Mouse (Mus musculus) lung, postnatal 25 days (tissue): ENCODE data around the gene Tmod4.
A peak's percentile ranks its signal among the peaks of the same experiment; 100 is the strongest.
"Not testable (repeated sequence)": the region's sequence is repeated elsewhere in the genome, so short reads cannot be mapped to it uniquely, and the experiment has no call there.

Experiments
- DNase-seq: peaks from one replicate; pipeline ENCODE4 v3.0.0; 2022; ENCODE audit warnings: low spot score

Tmod4 gene

GRCm38 (mm10) chr3:95124246-95124645 is at the start of gene Tmod4:
Gene Tmod4 (plus strand): TSS chr3:95124476.
- DNase-seq = no peak

- no peak for DNase-seq
Observed at GRCm38 (mm10) chr3:95088071-95088470, 36.2 kb upstream of the Tmod4 start.

GRCm38 (mm10) chr3:95100854-95101253 is 23.4 kb upstream of the Tmod4 start:
- DNase-seq = no peak

- DNase-seq = no peak
Observed at GRCm38 (mm10) chr3:95105121-95105520, 19.2 kb upstream of the Tmod4 start.

- no peak for DNase-seq
Observed at GRCm38 (mm10) chr3:95105586-95106337, 18.5 kb upstream of the Tmod4 start.

- peak; percentile 98 for DNase-seq
Observed at GRCm38 (mm10) chr3:95106338-95107117, 17.7 kb upstream of the Tmod4 start, which contains the start of gene Pip5k1a. Gene Pip5k1a (minus strand): TSS chr3:95106930.

GRCm38 (mm10) chr3:95107308-95107707 is 17.0 kb upstream of the Tmod4 start:
- DNase-seq = not testable (repeated sequence)

GRCm38 (mm10) chr3:95107898-95108297 is 16.4 kb upstream of the Tmod4 start:
- DNase-seq = no peak

GRCm38 (mm10) chr3:95110911-95111726 is 13.2 kb upstream of the Tmod4 start, which contains the start of gene Vps72:
Gene Vps72 (plus strand): TSS chr3:95111022.
- peak; percentile 93 for DNase-seq

GRCm38 (mm10) chr3:95112760-95113159 is 11.5 kb upstream of the Tmod4 start:
- DNase-seq = no peak

- no peak for DNase-seq
Observed at GRCm38 (mm10) chr3:95117751-95118150, 6.5 kb upstream of the Tmod4 start.

GRCm38 (mm10) chr3:95121580-95121979 is 2.7 kb upstream of the Tmod4 start:
- DNase-seq = peak; percentile 37

- peak; percentile 61 for DNase-seq
Observed at GRCm38 (mm10) chr3:95124972-95125371, 696 bp downstream of the Tmod4 start.

- DNase-seq = no peak
Observed at GRCm38 (mm10) chr3:95129226-95129651, 5.0 kb downstream of the Tmod4 start.

- DNase-seq = no peak
Observed at GRCm38 (mm10) chr3:95130081-95130480, 5.8 kb downstream of the Tmod4 start.

- not testable (repeated sequence) for DNase-seq
Observed at GRCm38 (mm10) chr3:95132389-95132788, 8.1 kb downstream of the Tmod4 start.

- no peak for DNase-seq
Observed at GRCm38 (mm10) chr3:95133176-95133575, 8.9 kb downstream of the Tmod4 start.

GRCm38 (mm10) chr3:95133680-95134101 is 9.4 kb downstream of the Tmod4 start, which contains the start of the genes Scnm1 and Lysmd1:
Gene Scnm1 (minus strand): TSS chr3:95134011.
Gene Lysmd1 (plus strand): TSS chr3:95134088.
- peak; percentile 96 for DNase-seq

GRCm38 (mm10) chr3:95134133-95134532 is 9.9 kb downstream of the Tmod4 start:
- not testable (repeated sequence) for DNase-seq

- peak; percentile 60 for DNase-seq
Observed at GRCm38 (mm10) chr3:95135023-95135422, 10.7 kb downstream of the Tmod4 start.

GRCm38 (mm10) chr3:95135433-95136052 is 11.3 kb downstream of the Tmod4 start:
- DNase-seq = peak; percentile 21
